In genomic region chr5:123138230-123138911, GRCm38 (mm10) we compare ENCODE assay signal across 9 mouse cellular contexts. TPM values are rescaled to one million over a fixed set of nuclear protein-coding genes. Genes with fewer than 3 reads are reported as not detected.
DNase-seq lines count a peak whose midpoint lies in the region; ATAC-seq and TF ChIP-seq lines count a peak whose summit lies in the region.
"Had no signal": no experiment of that assay in that cellular context is flagged by ENCODE, and none has a peak within 500 bp of the region (broad histone marks: within the 10 kb centered on the region; RNA-seq: fewer than 3 reads in every experiment).

No protein-coding gene starts in this region.

- peak; percentile 62 to 75 for DNase-seq in cerebellum, adult 2 months
- peak; percentile 82 for DNase-seq in cerebellum, adult 9-11 months
- peak; percentile 88 for DNase-seq in gastrocnemius, postnatal 14 days
- DNase-seq in induced T-regulatory cell, adult 2 months (ENCODE audit: low read depth): peak; percentile 80
- peak; percentile 74 to 77 for DNase-seq in urinary bladder, postnatal 4 days (ENCODE audit: low spot score in 2 of 2)

- no peak for ATAC-seq in cerebellum, adult (ENCODE audit: insufficient number of reproducible peaks, low FRiP score, low TSS enrichment)
- ATAC-seq in liver, embryonic 15.5 days (ENCODE audit: insufficient read depth): peak; percentile 45
- ATAC-seq in neural tube, embryonic 15.5 days (ENCODE audit: low FRiP score): peak; percentile 2; the same call in 1 of the 2 replicates

- no peaks in the 10 kb centered on the region for H3K27me3 ChIP-seq in cerebellum, adult 2 months (ENCODE audit: control insufficient read depth, insufficient read depth, low read length)
- no peaks in the 10 kb centered on the region for H3K27me3 ChIP-seq in liver, embryonic 15.5 days
- H3K27me3 ChIP-seq in neural tube, embryonic 15.5 days (replicated peaks): no peaks in the 10 kb centered on the region

- no peaks in the 10 kb centered on the region for H3K9me3 ChIP-seq in liver, embryonic 15.5 days (replicated peaks)
- H3K9me3 ChIP-seq in neural tube, embryonic 15.5 days (replicated peaks): no peaks in the 10 kb centered on the region

- intact Hi-C loops in gastrocnemius, postnatal 14 days (cut with DNase I; ENCODE audit: low total_unique reads): no loop called here

- peak overlapping the region; percentile 99 for H3K4me2 ChIP-seq in liver, embryonic 15.5 days
- H3K4me2 ChIP-seq in neural tube, embryonic 15.5 days: peak overlapping the region; percentile 91

- WGBS in cerebellum, adult 2 months: under 1% methylated on average over 38 of the region's 40 CpGs
- WGBS in liver, embryonic 15.5 days (ENCODE audit: insufficient replicate concordance): under 1% methylated on average over 40 of the region's 40 CpGs
- 0% methylated on average over 40 of the region's 40 CpGs for WGBS in neural tube, embryonic 15.5 days

- peak overlapping the region; percentile 84 for H3K4me3 ChIP-seq in cerebellum, adult 2 months (replicated peaks; ENCODE audit: insufficient read depth, low read depth, low read length)
- H3K4me3 ChIP-seq in liver, embryonic 15.5 days (replicated peaks): peak overlapping the region; percentile 95
- peak overlapping the region; percentile 69 for H3K4me3 ChIP-seq in neural tube, embryonic 15.5 days (replicated peaks)

- H3K27ac ChIP-seq in cerebellum, adult 2 months (ENCODE audit: insufficient read depth, low read length): peak overlapping the region; percentile 100
- H3K27ac ChIP-seq in liver, embryonic 15.5 days (replicated peaks): peak overlapping the region; percentile 99
- peak overlapping the region; percentile 97 for H3K27ac ChIP-seq in neural tube, embryonic 15.5 days (replicated peaks)

- H3K9ac ChIP-seq in liver, embryonic 15.5 days: peak overlapping the region; percentile 99
- peak overlapping the region; percentile 99 for H3K9ac ChIP-seq in neural tube, embryonic 15.5 days (replicated peaks)

- no peak for TF ChIP-seq POLR2A in cerebellum, adult 2 months (IDR thresholded peaks at IDR 0.05; ENCODE audit: borderline replicate concordance, insufficient read depth, low read length)

- no peak for TF ChIP-seq CTCF in cerebellum, adult 2 months (IDR thresholded peaks at IDR 0.05; ENCODE audit: borderline replicate concordance, insufficient read depth, low read depth, low read length)

- H3K36me3 ChIP-seq in liver, embryonic 15.5 days (replicated peaks): peaks cover 21% of the 10 kb centered on the region
- H3K36me3 ChIP-seq in neural tube, embryonic 15.5 days: 0 out of 2 replicates have a peak, but pooled peaks cover 2% of the 10 kb centered on the region

- peaks cover 30% of the 10 kb centered on the region for H3K4me1 ChIP-seq in cerebellum, adult 2 months (ENCODE audit: control insufficient read depth, insufficient read depth, low read length)
- H3K4me1 ChIP-seq in liver, embryonic 15.5 days (replicated peaks): peaks cover 69% of the 10 kb centered on the region
- peaks cover 45% of the 10 kb centered on the region for H3K4me1 ChIP-seq in neural tube, embryonic 15.5 days

RNA-seq across cellular contexts. Expression of gene Setd1b, which starts 3.6 kb away (rescaled TPM):
- polyA plus RNA-seq in cerebellum, adult 2 months (2012; rRNA removed): 14.9 and 17.0 TPM in 2 replicates
- 10 to 100 TPM; 10.5 to 11.2 TPM for total RNA-seq in gastrocnemius, postnatal 14 days (2021)
- 3.9 and 4.2 TPM in 2 replicates for polyA plus RNA-seq in liver, embryonic 15.5 days (2015; fragmentation: Nextera tagmentation; extraction: Ambion mirVana)
- polyA plus RNA-seq in neural tube, embryonic 15.5 days (2015; fragmentation: Nextera tagmentation; extraction: Ambion mirVana): 10.5 and 11.2 TPM in 2 replicates

RNA-seq across cellular contexts. Expression of gene Rhof, which starts 5.9 kb away (rescaled TPM):
- polyA plus RNA-seq in cerebellum, adult 2 months (2012; rRNA removed): 27.0 and 32.3 TPM in 2 replicates
- under 1 TPM; 0.27 to 0.51 TPM for total RNA-seq in gastrocnemius, postnatal 14 days (2021)
- polyA plus RNA-seq in liver, embryonic 15.5 days (2015; fragmentation: Nextera tagmentation; extraction: Ambion mirVana): 1.7 and 2.1 TPM in 2 replicates
- polyA plus RNA-seq in neural tube, embryonic 15.5 days (2015; fragmentation: Nextera tagmentation; extraction: Ambion mirVana): 19.2 and 20.9 TPM in 2 replicates

RNA-seq across cellular contexts. Expression of gene Psmd9, which starts 30.8 kb away (rescaled TPM):
- 28.4 and 29.9 TPM in 2 replicates for polyA plus RNA-seq in cerebellum, adult 2 months (2012; rRNA removed)
- total RNA-seq in gastrocnemius, postnatal 14 days (2021): 10 to 100 TPM; 19.2 to 19.5 TPM
- 70.1 and 77.2 TPM in 2 replicates for polyA plus RNA-seq in liver, embryonic 15.5 days (2015; fragmentation: Nextera tagmentation; extraction: Ambion mirVana)
- polyA plus RNA-seq in neural tube, embryonic 15.5 days (2015; fragmentation: Nextera tagmentation; extraction: Ambion mirVana): 79.5 and 81.1 TPM in 2 replicates

RNA-seq across cellular contexts. Expression of gene Hpd, which starts 44.2 kb away (rescaled TPM):
- polyA plus RNA-seq in cerebellum, adult 2 months (2012; rRNA removed): not detected in 2 replicates
- total RNA-seq in gastrocnemius, postnatal 14 days (2021): not detected
- polyA plus RNA-seq in liver, embryonic 15.5 days (2015; fragmentation: Nextera tagmentation; extraction: Ambion mirVana): 61.7 and 87.5 TPM in 2 replicates
- polyA plus RNA-seq in neural tube, embryonic 15.5 days (2015; fragmentation: Nextera tagmentation; extraction: Ambion mirVana): 0.50 TPM in 1 of 2 replicates, not detected in the other
- total RNA-seq: neutrophil, adult 5-6 weeks had no signal
